Mouse (Mus musculus) E14TG2a.4 (cell line): ENCODE data around the gene Poc1b.

Experiments used
- CTCF ChIP-seq: conservative IDR thresholded peaks from 2 replicates; pipeline ENCODE4 v1.5.1; 2014; ENCODE audit warnings: low read length
- NANOG ChIP-seq: IDR thresholded peaks from 2 replicates; pipeline ENCODE4 v1.6.1; 2014; ENCODE audit warnings: borderline replicate concordance, low read length, mixed read lengths
- POU5F1 ChIP-seq: IDR thresholded peaks from 2 replicates; pipeline ENCODE4 v1.6.1; 2014; ENCODE audit warnings: low read length, borderline replicate concordance

DNA sequence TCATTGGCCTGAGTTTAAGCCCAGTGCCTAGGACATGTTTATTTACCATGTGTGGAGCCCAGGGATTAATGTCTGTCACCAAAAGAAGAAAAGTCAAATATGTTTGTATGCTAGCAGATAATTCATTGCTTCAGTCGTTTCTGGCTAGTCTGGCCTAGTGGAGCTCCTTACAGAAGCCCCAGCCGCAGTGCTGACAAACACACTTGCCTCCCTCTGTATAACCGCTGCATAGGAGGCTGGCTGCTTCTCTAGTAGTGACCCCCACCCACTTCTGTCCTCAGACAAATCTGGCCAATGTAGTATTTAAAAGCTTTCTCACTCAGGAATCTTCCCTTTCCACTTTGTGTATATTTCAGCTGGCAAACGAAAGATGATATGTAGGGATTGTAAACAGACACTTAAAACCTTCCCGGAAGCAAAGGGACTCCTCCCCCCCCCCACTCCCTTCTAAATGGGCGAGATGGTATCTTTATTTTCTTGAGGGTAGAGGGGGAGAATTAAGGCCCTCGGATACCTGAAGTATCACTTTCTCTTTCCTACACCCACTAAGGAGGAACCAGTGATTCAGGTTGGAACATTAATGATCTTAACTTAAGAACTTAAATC is 137.9 kb downstream of the Poc1b start:
- TF ChIP-seq CTCF (no peak), POU5F1 (no peak), NANOG (no peak)
